Mouse (Mus musculus) heart, adult 18-20 months (tissue): ENCODE data around the gene Mlf2. TPM values are rescaled to one million over a fixed set of nuclear protein-coding genes. Genes with fewer than 3 reads are reported as not detected.
"Not testable (repeated sequence)": the region's sequence is repeated elsewhere in the genome, so short reads cannot be mapped to it uniquely, and the experiment has no call there.

ENCODE experiments used
- DNase-seq, 2 experiments: peaks; one replicate each; pipeline ENCODE4 v3.0.0; 2021 to 2022; ENCODE audit warnings: mixed read lengths in 1 of 2
- long read RNA-seq, 2 experiments: library from polyadenylated mRNA; stranded (forward); transcript quantifications; one replicate each; pipeline ENCODE4 v2.0.0; 2021
- total RNA-seq, 2 experiments: library from RNA; stranded (reverse); gene quantifications; 2 replicates each; pipeline ENCODE4 v1.2.3; 2021

Gene Mlf2
- total RNA-seq: 100 to 1,000 TPM; 185 to 191 TPM
- long read RNA-seq, experiment 1, transcript Mlf2-202 (9 exons, 1,475 nt): major isoform, 172 of 219 reads
- long read RNA-seq, experiment 1, transcript Mlf2-201 (9 exons, 1,451 nt): minor isoform, 5 of 219 reads
- long read RNA-seq, experiment 1, partial matches to known transcripts: 29 of 219 reads
- long read RNA-seq, experiment 1, other reads (novel, unspliced or antisense): 13 of 219 reads
- long read RNA-seq, experiment 2, transcript Mlf2-202 (9 exons, 1,475 nt): major isoform, 118 of 141 reads
- long read RNA-seq, experiment 2, partial matches to known transcripts: 20 of 141 reads
- long read RNA-seq, experiment 2, other reads (novel, unspliced or antisense): 2 of 141 reads

DNA sequence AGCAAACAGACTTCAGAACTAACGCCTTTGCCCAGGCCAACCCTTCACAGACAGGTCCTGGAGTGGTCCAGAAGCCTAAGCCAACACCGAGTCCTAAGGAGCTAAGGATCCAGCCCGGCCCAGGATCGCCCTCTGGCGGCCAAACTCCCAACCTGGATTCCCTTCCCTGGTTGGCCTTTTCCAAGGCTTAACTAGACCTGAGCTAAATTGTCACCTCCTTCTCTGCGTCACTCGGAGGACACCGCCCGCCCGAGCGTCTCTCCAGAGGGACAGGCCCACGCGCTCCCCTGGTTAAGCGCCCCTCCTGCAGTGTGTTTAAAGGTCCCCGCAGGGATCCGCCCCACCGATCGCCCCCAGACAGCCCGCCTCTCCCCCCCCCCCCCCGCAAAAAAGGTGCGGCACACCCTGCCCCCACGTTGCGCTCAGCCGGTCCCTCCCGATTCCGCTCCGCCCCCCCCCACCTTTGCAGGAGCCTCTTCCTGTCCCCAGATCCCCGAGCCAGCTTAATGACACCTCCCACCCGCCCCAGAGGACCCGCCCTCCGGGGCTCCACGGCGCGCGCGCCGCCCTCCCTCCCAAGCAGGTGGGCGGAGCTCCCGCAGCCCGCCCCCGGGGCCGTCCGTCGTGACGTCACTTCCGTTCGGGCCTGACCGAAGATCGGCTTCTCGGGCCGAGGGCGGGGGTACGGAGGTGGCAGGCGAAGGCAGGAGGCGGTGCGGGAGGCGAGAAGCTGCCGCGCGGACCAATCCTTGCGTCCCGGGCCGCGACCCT lies at the start of gene Mlf2:
TSS of gene Mlf2 (plus strand) at position 633 of the 771 bp plus-strand sequence.
- DNase-seq: peak; percentile 99

DNA sequence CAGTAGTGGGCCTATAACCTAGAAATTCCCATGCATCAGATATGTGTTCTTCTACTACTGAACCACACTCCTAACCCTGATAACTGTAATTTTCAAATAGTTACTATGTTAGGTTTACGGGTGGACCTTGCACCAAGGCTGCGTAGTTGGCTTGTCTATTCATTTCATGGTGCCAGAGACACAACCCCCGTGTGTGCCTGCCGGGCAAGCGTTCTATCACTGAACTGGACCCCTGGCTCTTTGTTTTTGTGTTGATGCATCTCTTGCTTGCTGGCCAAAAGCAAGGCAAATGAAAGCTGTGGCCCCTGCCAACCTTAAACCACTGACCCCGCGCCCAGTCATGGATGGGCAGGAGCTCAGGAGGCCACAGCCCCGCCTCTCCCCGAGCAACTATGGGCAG lies 49.4 kb upstream of the Mlf2 start:
- no peak for DNase-seq

DNA sequence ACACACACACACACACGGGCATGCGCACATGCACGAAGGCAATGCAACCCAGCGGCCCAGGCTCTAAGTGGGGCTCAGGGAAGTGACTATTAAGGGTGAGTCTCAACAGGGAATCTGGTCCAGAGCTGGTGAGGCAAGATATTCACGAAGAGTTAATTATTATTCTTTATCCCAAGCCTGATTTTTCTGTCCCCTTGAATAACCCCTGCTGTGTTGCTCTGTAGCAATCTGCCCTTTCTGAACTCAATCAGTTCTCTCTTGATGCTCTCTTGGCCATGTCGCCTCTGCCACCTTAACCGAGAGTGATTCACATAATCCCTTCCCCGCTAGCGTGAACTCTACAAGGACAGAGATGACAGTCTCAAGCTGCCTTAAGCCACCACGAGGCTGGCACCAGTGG lies 47.8 kb upstream of the Mlf2 start:
- no peak for DNase-seq

DNA sequence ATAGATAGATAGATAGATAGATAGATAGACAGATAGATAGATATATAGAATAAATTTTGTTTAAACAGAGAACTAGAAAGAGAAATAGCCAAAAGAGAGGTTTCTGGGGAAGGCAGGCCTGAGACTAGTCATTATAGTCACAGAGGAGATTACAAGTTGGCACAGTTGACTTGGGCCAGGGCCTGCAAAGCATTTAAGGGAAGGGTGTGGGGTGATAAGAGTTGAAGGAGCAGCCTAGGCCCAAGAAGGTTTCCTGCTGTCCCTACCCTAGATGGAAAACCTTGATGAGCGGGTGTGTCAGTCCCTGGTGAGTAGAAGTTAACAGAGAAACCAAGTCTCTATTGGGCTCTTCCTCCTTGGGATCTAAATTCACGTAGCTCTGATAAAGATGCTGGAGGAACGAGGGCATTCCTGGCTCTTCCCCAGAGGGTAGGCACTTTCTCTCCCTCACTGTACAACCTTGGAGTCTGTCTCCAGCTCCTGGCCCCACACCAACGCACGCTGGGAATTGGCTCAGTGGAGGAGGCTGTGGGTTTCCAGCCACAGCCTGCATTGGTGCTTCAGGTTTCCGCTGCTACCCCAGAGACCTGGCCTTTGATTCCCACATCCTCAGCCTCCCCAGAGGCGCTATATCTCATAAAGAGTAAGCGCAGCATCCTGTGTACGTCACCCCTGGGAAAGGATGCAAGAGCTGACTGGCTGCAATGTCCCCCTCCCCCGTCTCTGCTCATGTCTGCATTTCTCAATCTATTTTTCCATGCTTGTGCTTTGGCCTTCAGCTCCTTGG lies 46.3 kb upstream of the Mlf2 start:
- peak; percentile 30 to 57 for DNase-seq

DNA sequence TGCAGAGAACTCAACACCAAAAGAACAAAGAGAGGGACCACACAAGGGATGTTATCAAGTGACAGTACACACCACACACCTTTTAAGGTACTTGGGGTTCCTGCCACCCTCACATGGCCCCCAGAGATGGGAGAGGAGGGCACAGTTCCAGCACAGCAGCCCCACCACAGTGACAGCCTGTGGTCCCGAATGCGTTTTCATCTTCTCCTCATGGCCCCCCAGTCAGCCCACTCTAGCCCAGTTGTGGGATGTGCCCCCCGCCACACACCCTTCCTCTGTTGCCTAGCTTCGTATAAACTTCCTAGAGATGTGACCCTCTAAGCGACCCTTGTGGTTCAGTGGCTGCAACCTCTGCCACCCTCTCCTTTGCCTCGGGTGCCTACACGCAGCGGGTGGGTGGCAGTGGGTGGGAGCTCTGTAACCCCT lies 45.2 kb upstream of the Mlf2 start:
- no peak for DNase-seq

DNA sequence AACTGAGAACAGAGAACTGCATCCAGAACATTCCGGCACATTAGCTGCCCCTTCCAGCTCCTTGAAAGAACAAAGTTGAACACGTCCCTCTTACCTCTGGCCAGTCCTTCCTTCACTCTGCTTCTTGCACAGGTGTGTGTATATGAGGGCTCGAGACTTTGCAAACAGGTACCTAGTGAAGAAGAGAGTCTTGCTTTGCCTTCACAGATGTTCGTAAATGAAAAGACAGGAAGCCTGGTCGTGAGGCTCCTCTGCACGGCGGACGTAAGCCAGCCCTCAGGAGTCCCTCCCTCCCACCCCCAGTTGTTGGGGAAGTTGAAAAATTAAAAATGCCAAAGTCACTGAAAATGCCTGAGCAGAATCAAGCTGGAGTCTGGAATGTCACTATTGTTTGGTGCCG lies 43.2 kb upstream of the Mlf2 start, which contains the start of gene Cd4:
TSS of gene Cd4 (minus strand) at position 236 of the 400 bp plus-strand sequence.
- DNase-seq: no peak

DNA sequence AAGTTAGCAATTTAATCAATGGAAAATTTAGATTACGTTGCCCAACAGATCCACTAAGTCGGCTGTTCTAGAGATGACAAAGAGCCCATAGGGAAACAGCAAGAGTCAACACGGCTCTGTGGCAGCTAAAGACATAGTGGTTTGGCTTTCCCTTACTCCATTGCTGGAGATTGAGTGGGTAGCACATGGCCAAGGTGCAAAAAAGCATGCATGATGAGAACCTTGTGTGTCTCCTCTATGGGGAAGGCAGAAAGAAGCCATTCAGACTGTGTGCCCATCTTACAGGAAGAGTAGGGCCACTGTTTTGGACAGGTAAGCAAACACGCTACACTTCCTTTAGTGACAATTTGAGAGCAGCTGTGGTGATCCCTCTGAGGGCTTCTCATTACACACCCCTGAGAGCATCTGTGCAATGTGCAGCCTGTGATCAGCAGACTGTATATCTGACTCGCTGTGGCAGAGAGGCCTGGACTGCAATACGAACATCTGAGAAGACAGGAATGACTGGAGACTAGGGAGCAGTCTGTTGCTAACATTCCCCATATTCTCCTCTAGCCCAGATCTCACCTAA lies 42.5 kb upstream of the Mlf2 start:
- DNase-seq: no peak

DNA sequence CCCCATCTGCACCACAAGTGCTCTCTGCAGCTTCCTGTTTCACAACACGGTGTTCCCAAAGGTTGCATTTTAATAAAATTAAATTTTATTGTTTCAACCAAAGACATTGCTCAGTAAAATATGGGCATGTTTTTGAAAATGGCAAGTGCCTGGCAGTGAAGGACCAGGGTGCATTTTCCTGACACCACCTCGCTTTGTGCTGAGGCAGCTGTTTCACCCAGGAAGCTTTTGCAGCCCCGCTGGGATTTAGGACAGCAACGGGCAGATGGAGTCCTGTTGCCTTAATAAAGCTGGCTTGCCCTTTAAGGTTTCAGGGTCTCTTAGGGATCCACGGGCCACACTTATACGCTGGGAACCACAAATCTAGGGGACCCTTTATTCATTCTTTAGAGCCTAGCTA lies 40.2 kb upstream of the Mlf2 start:
- DNase-seq: no peak

DNA sequence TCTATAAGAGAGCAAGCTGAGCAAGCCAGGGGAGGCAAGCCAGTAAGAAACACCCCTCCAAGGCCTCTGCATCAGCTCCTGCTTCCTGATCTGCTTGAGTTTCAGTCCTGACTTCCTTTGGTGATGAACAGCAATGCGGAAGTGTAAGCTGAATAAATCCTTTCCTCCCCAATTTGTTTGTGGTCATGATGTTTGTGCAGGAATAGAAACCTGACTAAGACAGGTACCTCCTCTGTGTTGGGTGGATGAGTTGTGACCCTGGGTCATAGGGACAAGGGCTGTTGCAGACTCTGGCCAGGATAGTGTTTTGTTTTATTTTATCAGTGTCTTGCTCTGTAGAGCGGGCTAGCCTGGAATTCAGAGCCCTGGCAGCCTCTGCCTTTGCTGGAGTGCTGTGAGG lies 37.1 kb upstream of the Mlf2 start:
- not testable (repeated sequence) for DNase-seq

DNA sequence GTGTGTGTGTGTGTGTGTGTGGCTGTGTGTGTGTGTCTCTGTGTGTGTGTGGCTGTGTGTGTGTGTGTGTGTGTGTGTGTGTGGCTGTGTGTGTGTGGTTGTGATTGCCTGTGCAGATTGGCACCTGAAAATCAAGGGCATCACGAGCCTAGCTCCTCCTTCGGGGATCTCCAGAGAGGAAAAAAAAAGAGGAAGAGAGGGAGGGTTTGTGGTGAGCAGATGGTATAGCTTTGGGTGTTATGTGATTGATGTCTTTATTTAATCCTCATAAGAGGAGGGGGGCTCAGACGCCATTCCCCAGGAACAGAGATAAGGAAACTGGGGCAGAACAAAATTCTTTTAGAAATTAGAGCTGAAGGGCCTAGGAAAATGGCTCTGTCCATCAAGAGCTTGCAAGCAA lies 32.8 kb upstream of the Mlf2 start:
- DNase-seq: no peak

DNA sequence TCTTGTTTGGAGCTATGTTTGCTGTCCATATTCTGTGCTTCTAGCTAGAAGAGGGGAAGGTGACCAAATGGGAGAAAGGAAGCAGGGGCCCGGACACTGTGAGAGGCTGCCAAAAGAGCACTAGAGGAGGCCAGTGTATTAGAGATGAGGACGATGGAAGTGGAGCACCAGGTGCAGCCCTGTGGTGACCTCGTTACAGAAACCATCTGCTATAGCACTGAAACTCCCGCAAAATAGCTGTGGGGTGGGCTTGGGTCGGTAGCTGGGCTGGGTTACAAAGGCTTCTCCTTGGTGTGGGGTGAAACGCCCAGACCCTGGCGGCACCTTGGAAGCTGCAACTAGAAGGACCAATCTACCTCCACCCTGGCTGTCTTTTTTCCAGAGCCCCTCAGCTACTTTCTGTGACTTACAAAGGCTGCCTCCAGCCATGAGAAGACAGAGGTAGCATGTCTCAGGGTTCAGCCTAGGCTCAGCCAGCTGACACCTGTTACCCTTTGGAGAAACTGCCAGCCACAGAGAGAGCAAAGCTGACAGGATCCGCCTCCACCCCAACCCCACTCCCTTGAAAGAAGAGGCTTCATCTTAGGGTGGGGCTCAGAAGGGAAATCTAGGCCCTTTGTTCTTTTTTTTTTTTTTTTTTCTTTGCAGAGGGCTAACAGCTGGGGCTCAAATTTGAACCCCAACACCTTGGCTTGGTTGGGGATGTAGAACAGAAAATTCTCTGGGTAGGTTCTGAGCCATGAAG lies 31.0 kb upstream of the Mlf2 start:
- no peak for DNase-seq

DNA sequence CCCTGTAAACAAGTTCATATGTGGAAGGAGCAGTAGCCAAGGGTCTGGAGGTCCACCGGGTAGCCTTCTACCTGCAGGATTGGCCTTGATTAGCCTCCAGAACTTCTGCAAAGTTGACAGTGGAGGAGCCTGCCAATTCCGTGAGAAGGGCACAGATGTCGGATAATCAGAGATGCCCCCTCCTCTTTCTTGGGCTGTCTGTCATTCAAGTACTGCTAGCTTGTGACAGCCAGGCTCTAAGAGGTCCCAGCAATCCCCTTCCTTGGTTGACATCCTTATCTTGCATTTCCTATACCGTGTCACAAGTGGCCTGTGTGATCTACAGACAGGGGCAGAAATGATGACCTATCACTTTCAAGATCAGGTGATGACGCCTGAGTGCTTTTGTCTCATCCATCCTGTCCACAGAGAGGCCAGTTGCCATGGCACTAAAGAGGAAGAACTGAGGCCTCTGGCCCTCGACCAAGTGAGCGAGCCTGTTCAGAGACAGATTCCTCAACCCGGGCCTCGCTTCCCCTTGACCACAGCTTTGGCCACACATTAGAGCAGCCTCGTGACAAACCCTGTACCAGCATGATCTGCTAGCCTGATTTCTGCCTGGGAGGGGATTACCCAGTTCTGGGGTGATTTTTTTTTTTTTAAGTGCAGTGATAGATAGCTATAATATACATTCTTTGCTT lies 30.2 kb upstream of the Mlf2 start:
- peak in 1 of 2 experiments; percentile 72 for DNase-seq

DNA sequence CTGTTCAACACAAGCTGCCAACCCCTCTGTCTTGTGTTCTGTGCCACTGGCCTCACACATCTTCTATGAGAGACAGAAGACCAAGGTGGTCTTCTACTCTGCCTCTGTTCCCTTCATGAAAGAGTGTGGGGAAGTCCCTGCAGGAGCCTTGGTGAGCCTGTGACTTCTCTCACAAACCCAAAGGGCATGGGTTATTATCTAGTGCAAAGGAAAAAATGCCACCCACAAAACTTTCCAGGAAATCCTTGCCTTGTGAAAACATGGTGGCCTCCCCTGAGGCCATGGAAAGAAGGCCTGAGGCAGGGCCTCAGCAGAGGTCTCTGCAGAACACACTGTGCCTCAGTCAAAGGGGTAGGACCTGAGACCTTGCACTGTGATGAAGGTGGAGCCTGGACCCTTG lies 29.3 kb upstream of the Mlf2 start:
- DNase-seq: no peak

DNA sequence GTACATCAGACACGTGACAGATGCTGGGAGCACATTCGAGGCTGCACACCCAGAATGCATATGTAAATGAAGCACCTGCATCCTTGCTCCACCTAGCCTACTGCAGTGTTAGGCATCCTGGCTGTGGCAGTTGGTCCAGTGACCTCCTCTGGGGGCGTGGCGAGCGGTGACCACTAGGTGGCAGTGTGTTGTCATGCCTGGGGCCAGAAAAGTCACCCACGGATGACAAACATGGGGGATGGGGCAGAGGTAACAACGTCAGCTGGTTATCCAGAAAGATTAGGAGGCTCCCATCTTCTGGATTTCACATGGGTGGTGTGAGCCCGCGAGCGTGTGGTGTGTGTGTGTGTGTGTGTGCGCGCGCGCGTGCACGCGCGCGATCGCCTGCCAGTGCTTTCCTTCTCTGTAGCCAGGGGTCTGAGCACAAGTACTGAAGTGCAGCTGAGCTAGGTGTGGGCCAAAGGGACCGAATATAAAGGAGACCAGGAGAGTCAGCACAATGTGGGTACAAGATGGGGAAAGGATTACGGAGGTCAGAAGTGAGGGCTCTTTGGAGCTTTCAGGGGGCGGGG lies 27.5 kb upstream of the Mlf2 start:
- DNase-seq: peak; percentile 95 to 99

DNA sequence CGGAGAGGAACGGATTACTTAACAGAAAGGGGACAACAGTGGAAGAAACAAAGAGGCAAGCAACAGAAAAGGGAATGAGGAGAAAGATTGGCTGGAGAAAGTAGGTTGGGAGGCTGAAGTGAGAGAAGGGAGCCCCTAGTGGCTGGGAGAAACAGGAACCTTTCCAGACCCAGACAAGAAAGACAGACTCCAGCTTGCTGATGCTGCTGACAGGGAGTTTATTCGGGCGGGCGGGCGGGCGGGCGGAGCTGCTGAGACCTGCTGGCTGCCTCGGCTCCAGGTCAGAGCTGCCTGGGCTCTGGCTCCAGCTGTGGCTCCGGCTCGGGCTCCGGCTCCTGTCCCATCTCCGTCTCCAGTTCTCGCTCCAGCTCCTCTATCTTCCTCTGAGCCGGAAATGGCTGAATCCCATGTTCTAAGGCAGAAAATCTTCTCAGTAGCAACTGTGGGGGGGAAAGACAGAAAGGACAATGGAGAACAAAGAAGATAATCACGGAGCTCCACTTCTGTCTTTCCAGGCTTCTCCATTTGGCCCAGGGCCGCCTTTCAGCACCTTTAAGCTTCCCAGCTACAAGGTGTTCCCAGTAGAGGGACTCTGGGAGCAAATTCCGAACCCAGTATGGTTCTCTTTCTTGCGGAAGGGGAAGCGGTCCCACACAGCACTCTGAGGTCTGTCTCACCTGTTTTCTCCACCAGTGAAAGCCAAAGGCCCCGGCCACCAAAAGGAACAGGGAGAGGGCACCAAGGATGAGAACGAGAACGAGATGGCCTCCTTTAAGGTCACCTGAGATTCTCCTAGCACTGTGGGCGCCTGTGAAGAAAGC lies 26.8 kb upstream of the Mlf2 start:
- DNase-seq: peak; percentile 83 to 90

DNA sequence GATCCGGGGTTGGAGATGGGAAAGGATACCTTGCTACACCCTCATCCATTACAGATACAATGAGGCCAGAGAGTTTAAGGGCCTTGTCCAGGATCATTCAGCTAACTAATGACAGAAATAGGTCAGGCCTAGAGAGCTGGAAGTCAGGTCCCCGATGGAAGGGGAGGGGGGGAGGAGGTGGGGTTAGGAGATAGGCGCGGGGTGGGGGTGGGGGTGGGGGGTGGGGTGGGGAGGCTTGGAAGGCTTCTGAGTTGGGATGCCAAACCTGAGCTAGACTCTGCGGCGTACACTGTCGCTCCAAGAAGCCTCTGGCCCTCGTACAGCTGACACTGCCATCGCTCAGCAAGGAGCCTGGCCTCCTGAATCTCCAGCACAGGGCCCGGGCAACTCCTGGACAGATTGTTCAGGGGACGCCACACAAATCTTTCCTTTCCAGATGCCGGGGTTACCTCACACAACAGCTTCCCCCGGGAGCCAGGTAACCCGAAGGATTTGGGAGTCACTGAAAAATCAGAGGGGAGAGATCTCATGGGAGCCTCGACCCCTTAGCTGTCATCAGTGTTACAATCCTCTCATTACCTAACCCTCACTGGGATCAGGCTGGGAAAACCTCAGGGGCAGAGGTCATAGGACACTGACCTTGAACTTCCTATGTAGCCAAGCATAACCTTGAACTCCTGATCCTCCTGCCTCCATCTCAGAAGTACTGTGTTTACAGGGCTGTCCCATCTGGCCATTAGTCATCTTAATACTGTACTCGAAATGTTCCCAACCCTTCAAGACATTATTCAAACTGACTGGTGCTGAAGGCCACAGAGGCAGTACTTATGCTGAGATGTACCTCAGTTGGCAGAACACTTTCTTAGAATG lies 26.0 kb upstream of the Mlf2 start:
- DNase-seq: no peak

DNA sequence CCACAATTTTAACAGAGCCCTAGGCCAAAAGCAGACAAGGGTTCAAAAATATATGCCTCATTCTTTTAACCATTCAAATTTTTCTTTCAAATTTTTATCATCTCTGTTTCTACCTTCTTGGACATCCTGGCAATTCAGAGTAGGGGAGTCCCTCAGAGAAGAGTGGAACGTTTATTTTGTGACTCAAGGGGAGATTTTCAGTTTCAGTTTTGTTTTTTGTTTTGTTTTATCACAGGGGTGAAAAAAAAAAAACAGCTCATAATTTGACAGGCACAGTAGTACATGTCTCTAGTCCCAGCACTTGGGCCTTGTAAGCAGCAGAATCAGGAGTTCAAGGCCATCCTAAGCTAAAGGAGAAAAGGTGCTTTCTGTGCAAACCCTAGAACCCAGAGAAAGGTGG lies 23.4 kb upstream of the Mlf2 start:
- no peak for DNase-seq

DNA sequence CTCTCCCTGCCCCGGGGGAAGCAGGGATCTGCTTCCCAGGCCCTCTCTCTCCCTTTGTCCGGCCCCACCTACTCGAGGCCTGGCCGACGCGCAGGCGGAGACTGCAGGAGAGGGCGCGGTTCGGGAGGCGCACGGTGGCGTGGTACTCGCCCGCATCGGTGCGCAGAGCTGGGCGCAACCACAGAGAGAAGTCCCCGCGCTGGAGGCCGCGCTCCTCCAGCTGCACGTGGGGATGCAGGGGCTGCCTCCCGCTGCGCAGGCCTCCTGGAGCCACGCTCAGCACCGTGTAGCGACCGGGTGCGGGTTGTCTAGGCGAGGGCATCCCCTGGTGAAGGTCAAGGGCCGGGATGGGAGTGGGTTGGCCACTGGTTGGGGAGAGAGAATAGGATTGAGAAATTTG lies 21.2 kb upstream of the Mlf2 start:
- DNase-seq: no peak
